Mouse (Mus musculus): ENCODE measurements at regions not wholly inside any gene's neighbourhood (a gene's known extent, or its start where the extent isn't known, plus 50 kb on each side); places are given as distances from the start of the nearest gene placed in this dataset.

GRCm38 (mm10) chr9:23062656-23063444, 160.0 kb upstream of the Bmper start:
- peak; percentile 23 for DNase-seq (ENCODE audit: low spot score)

- DNase-seq (ENCODE audit: low spot score) = no peak
Observed at GRCm38 (mm10) chr9:23064001-23064400, 158.9 kb upstream of the Bmper start.

- DNase-seq (ENCODE audit: low spot score) = no peak
Observed at GRCm38 (mm10) chr9:23064811-23065210, 158.1 kb upstream of the Bmper start.

- DNase-seq (ENCODE audit: low spot score) = no peak
Observed at GRCm38 (mm10) chr9:23068101-23068791, 154.6 kb upstream of the Bmper start.

GRCm38 (mm10) chr9:23069161-23069560, 153.7 kb upstream of the Bmper start:
- no peak for DNase-seq (ENCODE audit: low spot score)

- peak; percentile 36 for DNase-seq (ENCODE audit: low spot score)
Observed at GRCm38 (mm10) chr9:23071006-23071405, 151.9 kb upstream of the Bmper start.

GRCm38 (mm10) chr9:23072741-23073140, 150.1 kb upstream of the Bmper start:
- DNase-seq (ENCODE audit: low spot score) = no peak

GRCm38 (mm10) chr9:23083562-23083961, 139.3 kb upstream of the Bmper start:
- peak; percentile 75 for DNase-seq (ENCODE audit: low spot score)

- no peak for DNase-seq (ENCODE audit: low spot score)
Observed at GRCm38 (mm10) chr9:23089339-23089738, 133.5 kb upstream of the Bmper start.

GRCm38 (mm10) chr9:23097134-23097789, 125.6 kb upstream of the Bmper start:
- DNase-seq (ENCODE audit: low spot score) = peak; percentile 18

GRCm38 (mm10) chr9:23101584-23101983, 121.3 kb upstream of the Bmper start:
- no peak for DNase-seq (ENCODE audit: low spot score)

- DNase-seq (ENCODE audit: low spot score) = no peak
Observed at GRCm38 (mm10) chr9:23101990-23102796, 120.7 kb upstream of the Bmper start.

GRCm38 (mm10) chr9:23111500-23111899, 111.4 kb upstream of the Bmper start:
- no peak for DNase-seq (ENCODE audit: low spot score)

GRCm38 (mm10) chr9:23115026-23115425, 107.8 kb upstream of the Bmper start:
- no peak for DNase-seq (ENCODE audit: low spot score)

- DNase-seq (ENCODE audit: low spot score) = no peak
Observed at GRCm38 (mm10) chr9:23115540-23115939, 107.3 kb upstream of the Bmper start.

- no peak for DNase-seq (ENCODE audit: low spot score)
Observed at GRCm38 (mm10) chr9:23116311-23116710, 106.6 kb upstream of the Bmper start.

- DNase-seq (ENCODE audit: low spot score) = no peak
Observed at GRCm38 (mm10) chr9:23119811-23120210, 103.1 kb upstream of the Bmper start.

GRCm38 (mm10) chr9:23120814-23121213, 102.1 kb upstream of the Bmper start:
- no peak for DNase-seq (ENCODE audit: low spot score)

- no peak for DNase-seq (ENCODE audit: low spot score)
Observed at GRCm38 (mm10) chr9:23122524-23122923, 100.4 kb upstream of the Bmper start.

GRCm38 (mm10) chr9:23123452-23123851, 99.4 kb upstream of the Bmper start:
- no peak for DNase-seq (ENCODE audit: low spot score)

- DNase-seq (ENCODE audit: low spot score) = peak; percentile 15
Observed at GRCm38 (mm10) chr9:23125761-23126704, 96.8 kb upstream of the Bmper start.
